14 mouse cellular contexts compared by ENCODE assay signal in the genomic region with DNA sequence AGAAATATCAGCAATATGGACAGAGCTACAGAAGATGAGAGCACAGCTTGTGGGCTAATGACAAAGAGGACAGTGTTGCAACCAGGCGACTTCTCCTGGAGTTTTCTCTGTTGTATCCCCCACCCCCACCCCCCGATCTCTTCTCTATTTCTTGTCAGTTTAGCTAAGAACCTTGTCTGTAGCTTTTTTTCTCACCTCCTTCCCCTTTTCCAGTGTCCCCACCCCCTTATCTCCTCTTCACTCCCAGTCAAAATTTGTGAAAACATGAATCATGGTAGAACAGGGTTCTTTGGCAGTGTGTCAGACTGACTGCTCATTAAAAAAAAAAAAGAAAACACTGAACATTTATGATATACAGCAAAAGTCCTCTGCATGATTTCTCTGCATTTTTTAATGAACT. TPM values are rescaled to one million over a fixed set of nuclear protein-coding genes. Genes with fewer than 3 reads are reported as not detected.
DNase-seq lines count a peak whose midpoint lies in the region; ATAC-seq and TF ChIP-seq lines count a peak whose summit lies in the region.
"Had no signal": no experiment of that assay in that cellular context is flagged by ENCODE, and none has a peak within 500 bp of the region (broad histone marks: within the 10 kb centered on the region; RNA-seq: fewer than 3 reads in every experiment).

No protein-coding gene starts in this region.

- no peak overlapping the region for H3K4me3 ChIP-seq in limb, embryonic 11.5 days (ENCODE audit: low read depth, low read length)
- no peak overlapping the region for H3K4me3 ChIP-seq in limb, embryonic 10.5 days
- H3K4me3 ChIP-seq in MEL (ENCODE audit: control insufficient read depth in 1 of 2, insufficient read depth in 1 of 2, low read depth in 2 of 2, low read length in 2 of 2) = peak overlapping the region; percentile 3 to 8; a peak in 1 of 4 replicates
- no peak overlapping the region for H3K4me3 ChIP-seq in liver, embryonic 16.5 days (ENCODE audit: low read depth, low read length)
- H3K4me3 ChIP-seq in hindbrain, embryonic 16.5 days (ENCODE audit: low read length) = no peak overlapping the region
- H3K4me3 ChIP-seq: embryonic facial prominence, embryonic 13.5 days; forebrain, embryonic 13.5 days; gastrocnemius, adult 2 months had no signal

- DNase-seq in limb, embryonic 11.5 days (ENCODE audit: low spot score) = peak; percentile 5
- no peak for DNase-seq in limb, embryonic 10.5 days (ENCODE audit: low spot score)
- DNase-seq in MEL (ENCODE audit: low read depth, low spot score) = peak; percentile 94
- no peak for DNase-seq in gastrocnemius, postnatal 14 days
- DNase-seq in adrenal gland, adult (ENCODE audit: inconsistent age in 2 of 2, low spot score in 1 of 2) = no peak
- DNase-seq: cerebellum, postnatal 36 days; gastrocnemius, adult 2 months; kidney, adult 9 months; lung, postnatal 10 days had no signal

- no peak for TF ChIP-seq CTCF in MEL (IDR thresholded peaks at IDR 0.05 in 2 of 3, conservative IDR thresholded peaks at IDR 0.05 in 1 of 3; ENCODE audit: control insufficient read depth in 1 of 3, insufficient read depth in 1 of 3, low read depth in 2 of 3, low read length in 3 of 3, poor library complexity in 1 of 3, severe bottlenecking in 1 of 3)

- no peaks in the 10 kb centered on the region for H3K36me3 ChIP-seq in limb, embryonic 11.5 days (ENCODE audit: control insufficient read depth, insufficient read depth, low read length)
- H3K36me3 ChIP-seq in limb, embryonic 10.5 days = peaks cover 10% of the 10 kb centered on the region
- peaks cover 6 to 49% of the 10 kb centered on the region in 2 experiments for H3K36me3 ChIP-seq in MEL (ENCODE audit: control insufficient read depth in 1 of 2, insufficient read depth in 2 of 2, low read length in 2 of 2)
- peaks cover 10% of the 10 kb centered on the region for H3K36me3 ChIP-seq in liver, embryonic 16.5 days (ENCODE audit: control insufficient read depth, insufficient read depth)
- H3K36me3 ChIP-seq in hindbrain, embryonic 16.5 days (ENCODE audit: control insufficient read depth, insufficient read depth, low read length) = no peaks in the 10 kb centered on the region

- H3K4me1 ChIP-seq in limb, embryonic 11.5 days (ENCODE audit: control insufficient read depth, insufficient read depth, low read length) = 0 out of 2 replicates have a peak, but pooled peaks cover 3% of the 10 kb centered on the region
- H3K4me1 ChIP-seq in limb, embryonic 10.5 days = peaks cover 17% of the 10 kb centered on the region
- H3K4me1 ChIP-seq in MEL (ENCODE audit: control insufficient read depth in 1 of 2, insufficient read depth in 2 of 2, low read length in 2 of 2) = peaks cover 25 to 44% of the 10 kb centered on the region in 2 experiments
- H3K4me1 ChIP-seq in liver, embryonic 16.5 days (ENCODE audit: control insufficient read depth, low read depth, low read length) = peaks cover 50% of the 10 kb centered on the region
- peaks cover 20% of the 10 kb centered on the region for H3K4me1 ChIP-seq in hindbrain, embryonic 16.5 days (ENCODE audit: control insufficient read depth, insufficient read depth, low read depth, low read length)

- TF ChIP-seq POLR2A in MEL (IDR thresholded peaks at IDR 0.05; ENCODE audit: control insufficient read depth in 1 of 2, insufficient read depth in 1 of 2, low read depth in 1 of 2, low read length in 2 of 2, poor library complexity in 1 of 2) = no peak

- peak; percentile 81 to 89 for TF ChIP-seq EP300 in MEL (IDR thresholded peaks at IDR 0.05; ENCODE audit: low read depth in 1 of 2, low read length in 2 of 2)

- H3K27ac ChIP-seq in limb, embryonic 11.5 days (replicated peaks; ENCODE audit: low read depth, low read length) = no peak overlapping the region
- H3K27ac ChIP-seq in limb, embryonic 10.5 days = no peak overlapping the region
- peak overlapping the region; percentile 77 for H3K27ac ChIP-seq in MEL (ENCODE audit: control insufficient read depth, low read depth, low read length)
- peak overlapping the region; percentile 100 for H3K27ac ChIP-seq in liver, embryonic 16.5 days (ENCODE audit: low read length)
- H3K27ac ChIP-seq in hindbrain, embryonic 16.5 days (ENCODE audit: low read depth, low read length) = no peak overlapping the region
- H3K27ac ChIP-seq: embryonic facial prominence, embryonic 13.5 days; forebrain, embryonic 13.5 days; gastrocnemius, adult 2 months had no signal

- 64% methylated on average over 2 of the region's 2 CpGs for WGBS in limb, embryonic 11.5 days
- WGBS in limb, embryonic 10.5 days = 88% methylated on average over 2 of the region's 2 CpGs
- 13% methylated on average over 2 of the region's 2 CpGs for WGBS in liver, embryonic 16.5 days (ENCODE audit: insufficient replicate concordance)
- WGBS in hindbrain, embryonic 16.5 days = 51% methylated on average over 2 of the region's 2 CpGs

- H3K79me2 ChIP-seq in MEL (ENCODE audit: control insufficient read depth, insufficient read depth, low read length, poor library complexity) = peaks cover 23% of the 10 kb centered on the region

- ATAC-seq in limb, embryonic 11.5 days (ENCODE audit: insufficient number of reproducible peaks, low FRiP score, low TSS enrichment, low read depth) = no peak
- ATAC-seq in common myeloid progenitor, adult 5-6 weeks (replicated peaks; ENCODE audit: low read depth, poor library complexity, severe bottlenecking) = peak; percentile 64
- ATAC-seq in liver, embryonic 16.5 days (ENCODE audit: low read depth) = no peak
- ATAC-seq in hindbrain, embryonic 16.5 days = no peak
- ATAC-seq: forebrain, embryonic 13.5 days had no signal

- intact Hi-C loops in gastrocnemius, postnatal 14 days (cut with DNase I; ENCODE audit: low total_unique reads) = no loop called here

- no peak overlapping the region for H3K9ac ChIP-seq in limb, embryonic 11.5 days (ENCODE audit: low read length)
- no peak overlapping the region; the same call in 1 of the 2 replicates for H3K9ac ChIP-seq in MEL (ENCODE audit: control insufficient read depth, low read depth, low read length, poor library complexity, severe bottlenecking)
- no peak overlapping the region for H3K9ac ChIP-seq in liver, embryonic 16.5 days (ENCODE audit: low read depth, low read length)
- H3K9ac ChIP-seq in hindbrain, embryonic 16.5 days (ENCODE audit: low read depth, low read length) = no peak overlapping the region
- H3K9ac ChIP-seq: embryonic facial prominence, embryonic 13.5 days; forebrain, embryonic 13.5 days had no signal

- no peak for TF ChIP-seq RAD21 in MEL (IDR thresholded peaks at IDR 0.05; ENCODE audit: low read depth, low read length)

- no peak overlapping the region for H3K4me2 ChIP-seq in limb, embryonic 11.5 days (ENCODE audit: low read depth, severe bottlenecking)
- H3K4me2 ChIP-seq in liver, embryonic 16.5 days (ENCODE audit: low read depth, low read length) = peak overlapping the region; percentile 81; the same call in 1 of the 2 replicates
- H3K4me2 ChIP-seq in hindbrain, embryonic 16.5 days (ENCODE audit: low read length) = no peak overlapping the region
- H3K4me2 ChIP-seq: embryonic facial prominence, embryonic 13.5 days; forebrain, embryonic 13.5 days had no signal

- H3K27me3 ChIP-seq in limb, embryonic 11.5 days (ENCODE audit: control insufficient read depth, insufficient read depth, low read length) = no peaks in the 10 kb centered on the region
- no peaks in the 10 kb centered on the region for H3K27me3 ChIP-seq in limb, embryonic 10.5 days (ENCODE audit: low read depth, poor library complexity, severe bottlenecking)
- no peaks in the 10 kb centered on the region for H3K27me3 ChIP-seq in MEL (ENCODE audit: control insufficient read depth in 1 of 2, insufficient read depth in 2 of 2, low read length in 2 of 2)
- H3K27me3 ChIP-seq in liver, embryonic 16.5 days (ENCODE audit: control insufficient read depth, insufficient read depth, low read depth, low read length) = no peaks in the 10 kb centered on the region
- no peaks in the 10 kb centered on the region for H3K27me3 ChIP-seq in hindbrain, embryonic 16.5 days (replicated peaks; ENCODE audit: control insufficient read depth, insufficient read depth, low read length)
- H3K27me3 ChIP-seq: embryonic facial prominence, embryonic 13.5 days; forebrain, embryonic 13.5 days had no signal

- H3K9me3 ChIP-seq in limb, embryonic 11.5 days (ENCODE audit: control insufficient read depth, low read length) = no peaks in the 10 kb centered on the region
- no peaks in the 10 kb centered on the region for H3K9me3 ChIP-seq in limb, embryonic 10.5 days (replicated peaks)
- H3K9me3 ChIP-seq in MEL (replicated peaks; ENCODE audit: insufficient read depth, low read length) = no peaks in the 10 kb centered on the region
- H3K9me3 ChIP-seq in liver, embryonic 16.5 days (replicated peaks; ENCODE audit: control insufficient read depth, low read length) = no peaks in the 10 kb centered on the region
- H3K9me3 ChIP-seq in hindbrain, embryonic 16.5 days (ENCODE audit: control insufficient read depth, low read length) = peaks cover 2% of the 10 kb centered on the region; the same call in 1 of the 2 replicates
- H3K9me3 ChIP-seq: forebrain, embryonic 13.5 days had no signal

TF ChIP-seq in MEL, 35 proteins besides CTCF, POLR2A, EP300 and RAD21 (continues in another document):
- TF ChIP-seq CHD2 (IDR thresholded peaks at IDR 0.05; ENCODE audit: low read length) (peak; percentile 46), SIN3A (IDR thresholded peaks at IDR 0.05; ENCODE audit: low read length) (peak; percentile 83), TCF12 (IDR thresholded peaks at IDR 0.05; ENCODE audit: low read depth, low read length) (peak; percentile 68), ETS1 (IDR thresholded peaks at IDR 0.05; ENCODE audit: low read depth, low read length) (peak; percentile 91), USF1 (IDR thresholded peaks at IDR 0.05; ENCODE audit: low read depth, low read length) (no peak), NRF1 (IDR thresholded peaks at IDR 0.05; ENCODE audit: insufficient read depth, low read depth, low read length, poor library complexity, severe bottlenecking) (no peak), MAX (IDR thresholded peaks at IDR 0.05; ENCODE audit: low read length) (no peak), GATA1 (IDR thresholded peaks at IDR 0.05; ENCODE audit: low read depth, low read length) (peak; percentile 85), BHLHE40 (IDR thresholded peaks at IDR 0.05; ENCODE audit: borderline replicate concordance, low read depth, low read length) (0 out of 2 replicates have a peak, but pooled peaks have one; percentile 32)

RNA-seq across cellular contexts. Expression of gene Usp25, which starts 16.9 kb away (rescaled TPM):
- 22.0 and 24.2 TPM in 2 replicates for polyA plus RNA-seq in limb, embryonic 11.5 days (2014; fragmentation: Nextera tagmentation; extraction: Ambion mirVana)
- polyA plus RNA-seq in limb, embryonic 10.5 days (2016; fragmentation: Nextera tagmentation; extraction: Ambion mirVana) = 17.1 and 17.2 TPM in 2 replicates
- total RNA-seq in MEL (2012; rRNA removed) = 45.5 and 45.6 TPM in 2 replicates
- 10 to 100 TPM in 1 of 2 experiments, not detected in 1; 43.0 TPM for polyA plus RNA-seq in MEL (2012; ENCODE audit: insufficient read depth in 1 of 2, insufficient read length in 2 of 2, low read depth in 1 of 2, low replicate concordance in 2 of 2, missing spikeins in 1 of 2)
- total RNA-seq in common myeloid progenitor, adult 5-6 weeks (2017) = 83.1 and 97.4 TPM in 2 replicates
- 18.3 and 25.5 TPM in 2 replicates for polyA plus RNA-seq in liver, embryonic 16.5 days (2015; fragmentation: Nextera tagmentation; extraction: Ambion mirVana)
- total RNA-seq in gastrocnemius, postnatal 14 days (2021) = 10 to 100 TPM; 65.4 to 67.9 TPM
- polyA plus RNA-seq in hindbrain, embryonic 16.5 days (2015; fragmentation: Nextera tagmentation; extraction: Ambion mirVana) = 6.4 and 10.2 TPM in 2 replicates

Comparison
In these comparisons a context has a peak if more than half of its experiments do, and no peak if none do; other contexts are left out.
1. DNase-seq: peak in limb, embryonic 11.5 days (single experiment) and MEL (single experiment); none in limb, embryonic 10.5 days (single experiment), gastrocnemius, postnatal 14 days (single experiment) and adrenal gland, adult (0 of 2).
2. H3K27ac ChIP-seq: peak in MEL (single experiment) and liver, embryonic 16.5 days (single experiment); none in limb, embryonic 11.5 days (single experiment), limb, embryonic 10.5 days (single experiment) and hindbrain, embryonic 16.5 days (single experiment).
3. H3K4me3 ChIP-seq: peak in MEL (2 of 2); none in limb, embryonic 11.5 days (single experiment), limb, embryonic 10.5 days (single experiment), liver, embryonic 16.5 days (single experiment) and hindbrain, embryonic 16.5 days (single experiment).